Mouse (Mus musculus) T-helper 1 cell (primary cell): ENCODE results near the gene Olfr1462.

Source experiments
- in situ Hi-C: fragments of 300-600 bp; cut with MboI, MseI; formaldehyde crosslinking; loops from one replicate; pipeline ENCODE4 v1.15.1; 2025; ENCODE audit warnings: high pct_unique_total_duplicates

Olfr1462 gene

GRCm38 (mm10) chr19:13185434-13185833, at the start of gene Olfr1462:
Gene Olfr1462, plus strand, starts transcription at chr19:13185734.
- in situ Hi-C loops, result no loop called here

GRCm38 (mm10) chr19:13149449-13149848, 36.1 kb upstream of the Olfr1462 start, which contains the start of gene Olfr1459:
Gene Olfr1459, minus strand, starts transcription at chr19:13149549.
- in situ Hi-C loops, result no loop called here

- in situ Hi-C loops, result no loop called here
Measured at GRCm38 (mm10) chr19:13162700-13163099, 22.8 kb upstream of the Olfr1462 start, which contains the start of gene Olfr1461. Gene Olfr1461, plus strand, starts transcription at chr19:13163000.

GRCm38 (mm10) chr19:13221666-13222065, 36.1 kb downstream of the Olfr1462 start:
- in situ Hi-C loops, result no loop called here

GRCm38 (mm10) chr19:13231028-13231427, 45.5 kb downstream of the Olfr1462 start, which contains the start of gene Olfr1463:
Gene Olfr1463, plus strand, starts transcription at chr19:13231328.
- in situ Hi-C loops, result loop anchor here (25.0 kb wide), 1 partner anchor 1406 kb away; no protein-coding TSS in a partner anchor
